Mouse (Mus musculus) kidney, adult 2 months (tissue): ENCODE results near the gene Ube2g1.

Experiments
- CTCF ChIP-seq: fragments of 200-500 bp; conservative IDR thresholded peaks from 2 replicates; pipeline ENCODE4 v1.5.1; 2011; ENCODE audit warnings: low read depth, mild to moderate bottlenecking, control low read depth, low read length, moderate library complexity, mixed read lengths; ENCODE audit not compliant: insufficient read depth, insufficient read length
- POLR2A ChIP-seq: fragments of 200-500 bp; IDR thresholded peaks from one replicate; pipeline ENCODE4 v1.6.1; 2011; ENCODE audit warnings: low read depth, low read length, control low read depth

DNA sequence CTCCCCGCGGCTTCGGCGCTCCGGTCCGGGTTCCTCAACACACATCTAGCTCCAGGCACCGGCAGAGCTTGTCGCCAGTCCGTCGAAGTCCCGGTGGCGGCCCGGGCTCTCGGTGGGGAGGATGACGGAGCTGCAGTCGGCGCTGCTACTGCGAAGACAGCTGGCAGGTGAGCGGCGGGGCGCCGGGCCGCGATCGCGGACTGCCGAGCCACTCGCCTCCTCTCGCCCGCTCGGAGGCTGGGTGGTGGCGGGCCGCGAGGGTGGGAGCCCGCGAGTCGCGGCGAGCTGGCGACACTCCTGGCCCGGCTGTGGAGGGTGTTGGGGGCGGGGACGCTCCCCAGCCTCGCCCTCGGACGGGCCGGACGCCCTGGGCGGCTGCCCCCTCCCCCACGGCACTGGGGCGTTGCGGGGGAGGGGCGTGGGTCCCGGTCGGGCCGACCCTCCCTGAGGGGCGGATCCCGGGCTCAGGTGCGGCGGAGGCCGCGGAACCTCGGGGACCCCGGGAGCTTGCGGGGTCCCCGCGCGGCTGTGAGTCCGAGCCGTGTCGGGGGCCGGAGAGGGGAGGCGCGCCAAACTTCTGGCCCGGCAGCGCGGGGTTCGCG, 487 bp downstream of the Ube2g1 start:
- TF ChIP-seq POLR2A (no peak), CTCF (no peak)
